Mouse (Mus musculus) heart, adult 2 months (tissue): ENCODE measurements at regions not wholly inside any gene's neighbourhood (a gene's known extent, or its start where the extent isn't known, plus 50 kb on each side); places are given as distances from the start of the nearest gene placed in this dataset.

Experiments
- CTCF ChIP-seq: fragments of 200-600 bp; IDR thresholded peaks from 2 replicates; pipeline ENCODE4 v1.8.1; 2022; ENCODE audit warnings: antibody characterized with exemption, mild to moderate bottlenecking, moderate library complexity
- POLR2A ChIP-seq: fragments of 200-500 bp; IDR thresholded peaks from 2 replicates; pipeline ENCODE4 v1.6.1; 2011; ENCODE audit warnings: mild to moderate bottlenecking, low read depth, low read length, control low read depth; ENCODE audit not compliant: insufficient read depth

- TF ChIP-seq POLR2A (no peak), CTCF (no peak)
Measured at GRCm38 (mm10) chr9:43866802-43867201, 123.0 kb downstream of the Nectin1 start.
